Mouse (Mus musculus) hindbrain, postnatal 0 days (tissue): ENCODE results near the gene Oasl1. TPM values are rescaled to one million over a fixed set of nuclear protein-coding genes. Genes with fewer than 3 reads are reported as not detected.
A peak's percentile ranks its signal among the peaks of the same experiment; 100 is the strongest.

ENCODE experiments used
- ATAC-seq: fragments of 200-750 bp; cut with Nextera tagmentation; 2 replicates; pipeline ENCODE4 v1.8.0; 2017; ENCODE audit warnings: mild to moderate bottlenecking, moderate TSS enrichment, moderate library complexity
- DNase-seq: peaks from one replicate; pipeline ENCODE4 v3.0.0-alpha.2; 2015; ENCODE audit warnings: low spot score
- H3K27ac ChIP-seq: fragments of 300-500 bp; sonication (generic); 2 replicates; pipeline ENCODE4 v1.5.1; 2014; ENCODE audit warnings: mild to moderate bottlenecking
- H3K27me3 ChIP-seq: fragments of 300-500 bp; sonication (generic); 2 replicates; pipeline ENCODE4 v1.6.1; 2014; ENCODE audit warnings: low read length, mixed read lengths; ENCODE audit not compliant: insufficient read depth
- H3K36me3 ChIP-seq: fragments of 300-500 bp; sonication (generic); 2 replicates; pipeline ENCODE4 v1.6.1; 2014; ENCODE audit warnings: low read length, mixed read lengths; ENCODE audit not compliant: insufficient read depth
- H3K4me1 ChIP-seq: fragments of 300-500 bp; sonication (generic); 2 replicates; pipeline ENCODE4 v1.6.1; 2014; ENCODE audit warnings: antibody characterized with exemption, low read length, mixed read lengths; ENCODE audit not compliant: insufficient read depth
- H3K4me2 ChIP-seq: fragments of 300-500 bp; sonication (generic); 2 replicates; pipeline ENCODE4 v1.6.1; 2014; ENCODE audit warnings: low read depth, mild to moderate bottlenecking, low read length, moderate library complexity, mixed read lengths
- H3K4me3 ChIP-seq: fragments of 300-500 bp; sonication (generic); 2 replicates; pipeline ENCODE4 v1.5.1; 2014; ENCODE audit warnings: low read length
- H3K9ac ChIP-seq: fragments of 300-500 bp; sonication (generic); replicated peaks from 2 replicates; pipeline ENCODE4 v1.6.1; 2014; ENCODE audit warnings: mild to moderate bottlenecking, low read length, moderate library complexity, mixed read lengths
- H3K9me3 ChIP-seq: fragments of 300-500 bp; sonication (generic); 2 replicates; pipeline ENCODE4 v1.6.1; 2016; ENCODE audit warnings: low read length, mixed read lengths
- CTCF ChIP-seq: IDR thresholded peaks from 2 replicates; pipeline ENCODE4 v1.5.1; 2016; ENCODE audit warnings: antibody characterized with exemption, control low read depth, low read depth
- WGBS: fragments of 180-500 bp; shearing (Covaris S2); extraction: QIAGEN DNeasy Blood & Tissue Kit; methylation state at CpG from one replicate; pipeline ENCODE4 v1.1.7; 2014; 5-methylcytosine and 5-hydroxymethylcytosine counted together
- polyA plus RNA-seq: library from polyadenylated mRNA; unstranded; fragments of >200 nt; fragmentation: Nextera tagmentation; extraction: Ambion mirVana; gene quantifications from 2 replicates; pipeline ENCODE4 v1.2.1, GENCODE M21; 2015
- total RNA-seq: library from RNA; depleted of rRNA; stranded (reverse); fragments of >200 nt; gene quantifications from 2 replicates; pipeline ENCODE4 v1.2.3, GENCODE M21; 2014

The Oasl1 gene
- total and polyA plus RNA-seq, 2 experiments from 2014 or later: 0.25 to 0.63 TPM

DNA sequence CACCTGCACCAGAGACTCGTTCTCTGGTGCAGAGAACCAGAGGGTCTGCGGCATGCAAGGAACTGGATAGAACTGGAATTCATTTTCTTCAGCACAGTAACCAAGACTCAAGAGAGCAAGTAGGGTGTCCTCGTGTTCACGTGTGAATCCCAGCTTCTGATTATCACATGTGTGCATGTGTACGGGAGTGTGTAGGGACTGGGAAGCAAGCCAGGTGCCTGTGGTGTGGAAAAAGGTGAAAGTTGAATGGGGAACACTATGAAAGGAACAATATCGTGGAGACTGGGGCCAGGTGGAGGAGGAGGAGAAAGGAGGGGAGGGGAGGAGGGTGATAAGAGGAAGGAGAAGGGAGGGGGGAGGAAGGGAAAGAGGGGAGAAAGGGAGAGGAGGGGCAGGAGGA lies 36.2 kb upstream of the Oasl1 start:
- Histone ChIP-seq H3K9me3 (no peaks in the 10 kb centered on the region), H3K27me3 (no peaks in the 10 kb centered on the region), H3K9ac (no peak overlapping the region), H3K27ac (no peak overlapping the region), H3K4me2 (no peak overlapping the region), H3K4me1 (no peaks in the 10 kb centered on the region), H3K4me3 (no peak overlapping the region), H3K36me3 (no peaks in the 10 kb centered on the region)
- WGBS: 65% methylated on average over 6 of the region's 6 CpGs
- ATAC-seq (no peak), DNase-seq (no peak)
- no peak for TF ChIP-seq CTCF

DNA sequence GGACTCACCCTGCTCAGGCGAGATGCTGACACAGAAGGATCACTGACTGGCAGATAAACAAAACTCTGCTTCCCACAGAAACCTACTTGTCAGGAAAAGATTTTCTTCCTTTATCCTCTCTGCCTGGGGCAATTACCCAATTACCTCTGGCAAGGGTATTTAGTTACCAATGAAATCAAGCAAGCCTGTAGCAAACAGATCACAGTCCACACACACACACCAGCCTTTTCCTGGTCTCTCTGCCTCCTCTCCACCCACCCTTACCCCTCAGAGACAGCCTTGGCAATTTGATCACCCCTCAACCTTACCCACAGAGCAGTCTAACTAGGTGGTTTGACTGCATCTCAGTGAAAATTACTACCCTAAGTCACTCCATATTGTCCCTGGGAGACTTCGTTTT lies 34.0 kb upstream of the Oasl1 start:
- DNase-seq (no peak), ATAC-seq (no peak)
- no peak overlapping the region for H3K9ac ChIP-seq
- H3K4me3 ChIP-seq: no peak overlapping the region
- H3K27me3 ChIP-seq: no peaks in the 10 kb centered on the region
- H3K36me3 ChIP-seq: no peaks in the 10 kb centered on the region
- H3K27ac ChIP-seq: no peak overlapping the region
- H3K9me3 ChIP-seq: no peaks in the 10 kb centered on the region
- H3K4me2 ChIP-seq: no peak overlapping the region
- H3K4me1 ChIP-seq: no peaks in the 10 kb centered on the region
- WGBS: 83% methylated on average over 2 of the region's 2 CpGs
- no peak for TF ChIP-seq CTCF

DNA sequence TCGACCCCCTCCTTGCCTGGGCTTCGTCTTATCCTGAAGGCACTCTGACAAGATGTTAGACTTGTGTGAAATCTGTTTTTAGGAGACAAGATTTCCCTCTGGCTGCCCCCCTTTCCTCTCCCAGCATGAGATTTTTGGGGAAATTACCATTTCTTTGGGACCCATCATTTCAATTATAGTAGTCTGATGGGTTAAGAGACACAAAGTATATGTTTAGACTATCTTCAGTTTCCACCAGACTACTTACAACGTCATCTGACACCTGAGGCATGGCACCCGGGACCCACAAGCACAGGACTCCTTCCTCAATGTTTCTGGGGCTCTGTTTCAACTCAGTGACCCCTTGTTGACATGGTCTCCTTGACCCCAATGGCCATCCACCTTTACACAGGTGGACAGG lies 27.5 kb upstream of the Oasl1 start:
- H3K4me3 ChIP-seq: no peak overlapping the region
- TF ChIP-seq CTCF: no peak

DNA sequence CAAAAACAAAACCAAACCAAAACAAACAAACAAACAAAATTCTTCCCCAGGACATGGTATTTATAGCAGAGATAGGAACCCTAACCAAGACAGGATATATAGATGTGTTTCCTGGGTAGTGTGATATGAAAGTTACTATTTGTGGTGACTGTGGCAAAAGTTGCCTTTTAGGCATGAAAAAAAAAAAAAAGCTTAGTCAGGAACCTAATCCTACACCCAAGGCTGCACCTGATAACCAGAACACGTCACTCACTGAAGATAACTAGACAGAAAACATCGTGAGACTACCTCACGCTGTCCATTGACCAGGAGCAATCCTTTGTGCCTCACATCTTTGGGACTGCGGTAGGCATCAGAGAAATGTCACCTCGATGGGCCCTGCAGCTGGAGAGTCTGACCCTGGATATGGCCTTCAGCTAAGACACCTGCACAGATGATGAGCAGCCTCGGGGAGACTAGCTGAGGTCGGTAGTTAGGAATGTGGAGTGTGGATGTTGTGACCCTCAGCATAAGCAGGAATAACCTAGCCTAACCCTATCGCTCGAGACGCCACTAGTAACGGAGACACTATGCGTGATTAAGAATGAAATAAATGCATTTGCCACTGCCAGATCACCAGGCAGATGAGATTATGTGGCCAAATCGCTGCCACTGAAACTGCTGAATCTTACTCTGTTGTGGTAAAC lies 26.2 kb upstream of the Oasl1 start, which contains the start of gene Oasl2:
Gene Oasl2, plus strand, starts transcription at position 249 of the 686 bp plus-strand sequence.
- H3K27ac ChIP-seq: no peak within 1 kb of the TSS
- no peak for TF ChIP-seq CTCF
- no peak within 1 kb of the TSS for H3K9ac ChIP-seq
- H3K4me2 ChIP-seq: peak within 1 kb of the TSS; percentile 16
- no peaks in the 10 kb centered on the region for H3K4me1 ChIP-seq
- H3K4me3 ChIP-seq: peak within 1 kb of the TSS; percentile 17
- H3K27me3 ChIP-seq: no peaks in the 10 kb centered on the region
- ATAC-seq: no peak
- WGBS: 63% methylated on average over 13 of the region's 13 CpGs
- H3K9me3 ChIP-seq: no peaks in the 10 kb centered on the region
- no peaks in the 10 kb centered on the region for H3K36me3 ChIP-seq
- DNase-seq: no peak

More for the DNA sequence above, 27.5 kb upstream of the Oasl1 start:
- Histone ChIP-seq H3K27me3 (no peaks in the 10 kb centered on the region), H3K4me1 (no peaks in the 10 kb centered on the region), H3K4me2 (no peak overlapping the region), H3K27ac (no peak overlapping the region), H3K9ac (no peak overlapping the region), H3K36me3 (no peaks in the 10 kb centered on the region), H3K9me3 (no peaks in the 10 kb centered on the region)
- 92% methylated on average over 4 of the region's 4 CpGs for WGBS
- ATAC-seq: no peak
- no peak for DNase-seq

DNA sequence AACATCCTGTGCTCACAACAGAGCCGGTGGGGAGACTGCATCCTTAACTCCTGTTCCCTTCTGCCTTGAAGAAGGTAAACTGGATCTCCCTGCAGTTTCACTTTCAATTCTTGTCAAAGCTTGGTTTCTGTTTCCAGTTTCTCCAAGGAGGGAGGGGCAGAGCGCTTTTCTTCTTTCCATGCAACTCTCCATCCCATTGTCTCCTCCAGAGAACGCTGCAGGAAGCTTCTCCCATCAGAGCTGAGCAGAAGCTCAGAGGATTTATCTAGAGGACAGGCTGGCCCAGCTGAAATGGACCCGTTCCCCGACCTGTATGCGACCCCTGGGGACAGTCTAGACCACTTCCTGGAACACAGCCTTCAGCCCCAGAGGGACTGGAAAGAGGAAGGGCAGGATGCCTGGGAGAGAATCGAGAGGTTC lies 25.7 kb upstream of the Oasl1 start:
- 14% methylated on average over 7 of the region's 7 CpGs for WGBS
- Histone ChIP-seq H3K27ac (no peak overlapping the region), H3K9ac (no peak overlapping the region), H3K4me2 (peak overlapping the region; percentile 16), H3K9me3 (no peaks in the 10 kb centered on the region), H3K4me1 (no peaks in the 10 kb centered on the region), H3K4me3 (peak overlapping the region; percentile 17), H3K36me3 (no peaks in the 10 kb centered on the region), H3K27me3 (no peaks in the 10 kb centered on the region)
- no peak for ATAC-seq
- TF ChIP-seq CTCF: no peak
- no peak for DNase-seq

DNA sequence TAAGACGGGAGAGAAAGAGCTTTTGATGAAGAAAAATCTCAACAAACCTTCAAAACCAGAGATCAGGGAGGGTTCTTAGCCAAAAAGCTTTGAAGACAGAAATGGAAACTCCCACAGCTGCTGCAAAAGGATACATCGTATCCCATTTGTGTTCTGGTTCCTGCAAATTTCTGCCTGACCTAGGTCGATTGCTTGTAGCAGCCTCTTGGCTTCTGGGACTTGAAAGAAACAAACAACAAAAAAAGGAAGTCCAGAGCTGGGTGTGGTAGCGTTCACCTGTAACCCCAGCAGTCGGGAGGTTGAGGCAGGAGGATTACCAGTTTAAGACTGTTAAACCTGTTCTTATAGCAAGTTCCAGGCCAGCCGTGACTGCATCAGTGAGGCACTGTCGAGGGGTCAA lies 24.2 kb upstream of the Oasl1 start:
- H3K4me1 ChIP-seq: no peaks in the 10 kb centered on the region
- DNase-seq (no peak), ATAC-seq (no peak)
- no peaks in the 10 kb centered on the region for H3K9me3 ChIP-seq
- no peak for TF ChIP-seq CTCF
- 85% methylated on average over 7 of the region's 7 CpGs for WGBS
- H3K27ac ChIP-seq: no peak overlapping the region
- H3K4me3 ChIP-seq: no peak overlapping the region
- H3K27me3 ChIP-seq: no peaks in the 10 kb centered on the region
- H3K9ac ChIP-seq: no peak overlapping the region
- H3K4me2 ChIP-seq: no peak overlapping the region
- H3K36me3 ChIP-seq: no peaks in the 10 kb centered on the region

DNA sequence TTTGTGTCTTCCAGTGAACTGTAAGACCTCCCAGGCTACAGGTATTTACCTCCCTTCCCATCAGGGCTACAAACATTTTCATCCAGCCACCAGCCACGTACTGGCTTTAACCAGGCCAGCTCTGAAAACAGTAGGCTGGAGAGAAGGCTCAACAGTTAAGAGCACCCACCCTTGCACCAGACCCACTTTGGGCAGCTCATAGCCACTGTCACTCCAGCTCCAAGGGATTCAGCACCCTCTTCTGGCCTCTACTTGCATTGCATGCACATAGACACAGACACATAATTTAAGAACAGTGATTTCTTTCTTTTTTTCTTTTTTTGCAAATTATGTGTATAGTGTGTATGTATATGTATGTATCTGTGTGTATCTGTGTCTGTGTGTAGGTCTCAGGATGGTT lies 20.6 kb upstream of the Oasl1 start:
- ATAC-seq (0 out of 2 replicates have a peak, but pooled peaks have one; percentile 32), DNase-seq (peak; percentile 76)
- Histone ChIP-seq H3K4me3 (no peak overlapping the region), H3K36me3 (no peaks in the 10 kb centered on the region), H3K9ac (no peak overlapping the region), H3K27me3 (no peaks in the 10 kb centered on the region), H3K4me2 (no peak overlapping the region), H3K4me1 (no peaks in the 10 kb centered on the region), H3K9me3 (no peaks in the 10 kb centered on the region), H3K27ac (no peak overlapping the region)
- peak; percentile 91 for TF ChIP-seq CTCF
- 38% methylated on average over 1 of the region's 1 CpGs for WGBS
